Mouse (Mus musculus): ENCODE measurements around the gene Hes2. TPM values are rescaled to one million over a fixed set of nuclear protein-coding genes. Genes with fewer than 3 reads are reported as not detected.

The Hes2 gene
- not detected for polyA plus RNA-seq (2012; fragmentation: generic; extraction: Trizol)

DNA sequence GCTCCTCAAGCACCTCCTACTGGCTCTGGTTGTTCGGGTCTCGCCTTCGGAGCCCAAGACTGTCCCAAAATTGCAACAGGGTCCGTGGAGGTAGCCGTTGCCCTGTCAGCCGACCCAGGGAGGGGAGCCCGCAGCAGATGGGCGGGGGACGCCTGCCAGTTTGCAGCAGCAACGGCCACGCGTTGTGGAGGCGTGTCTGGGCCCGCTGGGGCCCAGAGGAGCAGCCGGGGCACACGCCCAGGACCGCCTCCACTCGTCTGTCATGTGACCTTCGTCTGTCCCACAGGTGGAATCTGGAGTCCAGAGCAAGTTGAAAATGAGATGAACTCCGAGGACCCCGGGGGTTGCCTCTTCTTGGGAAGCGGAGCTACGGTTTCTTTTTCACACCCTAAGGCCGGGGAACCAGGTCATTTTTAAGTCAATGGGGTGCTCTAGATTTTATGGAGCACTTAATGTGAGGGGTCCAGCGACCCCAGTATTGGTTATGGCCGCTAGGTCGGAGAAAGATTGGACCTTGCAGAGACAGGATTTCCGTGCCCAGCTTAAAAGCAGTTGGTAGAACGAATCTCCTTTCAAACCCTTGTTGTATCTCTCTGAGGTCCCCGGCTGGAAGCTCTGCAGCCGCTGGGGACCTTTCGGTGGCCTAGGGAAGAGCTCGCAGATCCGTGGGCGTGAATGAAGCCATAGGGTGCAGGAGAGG, at the start of gene Hes2:
Hes2 (plus strand) TSS at position 283 of the 700 bp plus-strand sequence.

DNA sequence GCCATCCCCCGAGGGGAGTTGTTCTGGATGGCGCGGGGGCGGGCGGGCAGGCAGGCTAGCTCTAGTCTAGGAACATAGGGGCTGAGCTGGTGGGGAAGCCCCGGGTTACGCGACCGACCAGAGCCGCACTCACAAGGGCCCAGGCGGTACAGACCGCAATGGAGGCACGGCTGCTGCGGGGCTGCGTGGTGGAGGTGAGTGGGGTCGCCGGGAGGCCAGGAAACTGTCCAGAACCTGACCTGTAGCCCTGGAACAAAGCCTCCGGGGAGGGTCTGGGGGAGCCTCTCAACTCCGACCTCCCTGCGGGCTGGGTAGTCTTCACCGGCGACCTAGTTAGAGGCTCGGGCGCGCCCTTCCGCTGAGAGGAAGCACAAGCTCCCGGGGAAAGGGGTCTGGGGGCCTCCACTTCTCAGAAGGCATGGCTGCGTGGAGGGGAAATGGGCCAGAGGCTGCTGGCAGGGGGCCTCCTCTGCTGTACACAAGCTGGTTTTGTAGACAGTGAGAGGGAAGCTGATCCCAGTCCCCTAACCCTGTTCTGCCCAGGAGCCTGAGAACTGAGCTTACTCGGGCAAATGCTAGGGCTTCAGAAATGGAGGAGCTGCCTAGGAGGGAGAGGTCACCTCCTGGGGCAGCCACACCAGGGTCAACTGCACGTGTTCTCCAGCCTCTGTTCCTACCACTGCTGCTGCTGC, 42.6 kb upstream of the Hes2 start, which contains the start of gene Tnfrsf25:
Tnfrsf25 (plus strand) TSS at position 14 of the 692 bp plus-strand sequence.

DNA sequence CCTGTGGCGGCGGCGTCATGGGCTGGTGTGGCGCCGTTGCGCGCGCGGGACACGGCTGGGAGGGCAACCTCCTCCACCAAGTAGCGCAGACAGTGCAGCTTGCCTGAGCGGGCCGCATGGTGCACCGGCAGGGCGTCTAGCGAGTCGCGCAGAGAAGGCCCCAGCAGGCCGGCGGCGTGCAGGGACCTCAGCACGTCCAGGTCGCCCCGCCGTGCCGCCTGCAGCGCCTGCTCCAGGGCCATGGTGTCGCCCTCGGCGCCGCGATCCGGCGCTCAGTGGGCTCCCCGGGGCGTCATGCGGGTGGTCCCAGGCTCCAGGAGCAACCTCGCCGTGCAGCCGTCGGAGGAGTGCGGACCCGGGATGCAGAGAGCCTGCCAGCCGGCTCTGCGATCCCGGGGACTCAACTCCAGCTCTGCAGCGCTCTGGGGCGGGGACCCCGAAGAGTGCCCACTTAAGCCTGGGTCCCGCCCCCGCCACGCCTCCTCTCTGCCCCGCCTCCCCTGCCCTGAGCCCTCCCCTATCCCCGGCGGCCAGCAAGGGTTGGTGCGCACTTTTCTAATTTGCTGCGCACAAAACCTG, 6.6 kb upstream of the Hes2 start, which contains the start of gene Espn:
Espn (minus strand) TSS at position 406 of the 579 bp plus-strand sequence.

DNA sequence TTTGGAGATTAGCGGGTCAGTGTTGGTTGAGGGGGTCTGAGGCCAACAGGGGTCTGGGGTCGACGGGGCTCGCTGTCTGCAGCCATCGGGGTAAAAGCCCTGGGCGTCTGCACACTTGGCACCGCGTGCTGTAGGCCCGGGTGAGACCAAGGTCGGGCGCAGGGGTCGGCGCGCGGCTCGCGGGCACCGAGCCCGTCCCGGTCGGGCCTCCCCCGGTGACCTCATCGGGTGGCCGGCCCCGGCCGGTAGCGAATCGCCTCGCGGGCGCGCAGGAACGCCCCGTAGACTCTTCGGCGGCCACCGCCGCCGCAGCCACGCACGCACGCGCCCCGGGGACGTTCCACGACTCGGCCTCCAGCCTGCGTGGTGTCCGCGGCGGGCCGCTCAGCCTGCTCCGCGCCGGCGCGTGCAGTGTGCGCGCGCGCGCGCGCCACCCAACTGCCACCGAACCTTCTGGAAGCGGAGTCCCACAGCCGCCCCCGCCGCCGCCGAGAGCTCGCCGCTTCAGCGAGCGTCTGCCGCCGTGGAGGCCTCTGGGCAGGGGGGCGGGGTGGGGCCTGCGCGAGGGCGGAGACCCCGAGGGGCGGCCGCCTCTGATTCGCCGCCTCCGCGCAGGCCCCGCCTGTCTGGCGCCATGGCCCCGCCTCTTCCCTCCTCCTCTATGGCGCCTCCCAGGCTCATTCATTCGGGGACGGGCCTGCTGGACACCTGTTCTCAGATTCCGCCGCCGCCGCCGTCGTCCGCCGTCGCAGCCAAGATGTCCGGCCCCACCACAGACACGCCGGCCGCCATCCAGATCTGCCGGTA, 19.1 kb downstream of the Hes2 start, which contains the start of gene Acot7:
Acot7 (plus strand) TSS at position 598 of the 807 bp plus-strand sequence.

Other genes with a start within 250 kb of the Hes2 start
- 10 to 100 TPM; 30.3 to 36.1 TPM for gene Dnajc11, start 225.2 kb upstream of the Hes2 start, polyA plus RNA-seq (2012; fragmentation: generic; extraction: Trizol)
- 10 to 100 TPM; 25.3 to 55.1 TPM for gene Thap3, start 169.9 kb upstream of the Hes2 start, polyA plus RNA-seq (2012; fragmentation: generic; extraction: Trizol)
- gene Phf13, start 162.6 kb upstream of the Hes2 start, polyA plus RNA-seq (2012; fragmentation: generic; extraction: Trizol), result 10 to 100 TPM in 1 of 2 experiments, 1 to 10 TPM in 1; 5.6 to 19.0 TPM
- 1 to 10 TPM; 4.6 to 7.4 TPM for gene Klhl21, start 150.1 kb upstream of the Hes2 start, polyA plus RNA-seq (2012; fragmentation: generic; extraction: Trizol)
- 1 to 10 TPM; 4.5 to 8.4 TPM for gene Zbtb48, start 131.2 kb upstream of the Hes2 start, polyA plus RNA-seq (2012; fragmentation: generic; extraction: Trizol)
- gene Tas1r1, start 120.3 kb upstream of the Hes2 start, polyA plus RNA-seq (2012; fragmentation: generic; extraction: Trizol), result under 1 TPM; 0.06 to 0.44 TPM
- 10 to 100 TPM; 10.1 to 10.4 TPM for gene Nol9, start 119.5 kb upstream of the Hes2 start, polyA plus RNA-seq (2012; fragmentation: generic; extraction: Trizol)
- gene Plekhg5, start 86.4 kb upstream of the Hes2 start, polyA plus RNA-seq (2012; fragmentation: generic; extraction: Trizol), result 10 to 100 TPM in 1 of 2 experiments, 1 to 10 TPM in 1; 3.5 to 37.6 TPM
- 1 to 10 TPM in 1 of 2 experiments, under 1 TPM in 1; 0.04 to 8.1 TPM for gene Tnfrsf25, start 42.9 kb upstream of the Hes2 start, polyA plus RNA-seq (2012; fragmentation: generic; extraction: Trizol)
- gene Espn, start 6.5 kb upstream of the Hes2 start, polyA plus RNA-seq (2012; fragmentation: generic; extraction: Trizol), result 1 to 10 TPM in 1 of 2 experiments, under 1 TPM in 1; 0.40 to 1.6 TPM
- 100 to 1,000 TPM; 212 to 321 TPM for gene Acot7, start 19.3 kb downstream of the Hes2 start, polyA plus RNA-seq (2012; fragmentation: generic; extraction: Trizol)
- under 1 TPM; 0.01 to 0.17 TPM for gene Gpr153, start 115.4 kb downstream of the Hes2 start, polyA plus RNA-seq (2012; fragmentation: generic; extraction: Trizol)
- under 1 TPM in 1 of 2 experiments, not detected in 1; 0.04 TPM for gene Hes3, start 132.8 kb downstream of the Hes2 start, polyA plus RNA-seq (2012; fragmentation: generic; extraction: Trizol)
- gene Icmt, start 138.4 kb downstream of the Hes2 start, polyA plus RNA-seq (2012; fragmentation: generic; extraction: Trizol), result 10 to 100 TPM in 1 of 2 experiments, 1 to 10 TPM in 1; 9.7 to 19.0 TPM
- gene Rnf207, start 160.1 kb downstream of the Hes2 start, polyA plus RNA-seq (2012; fragmentation: generic; extraction: Trizol), result 1 to 10 TPM in 1 of 2 experiments, not detected in 1; 1.9 TPM
- 1,000 to 10,000 TPM; 1,034 to 1,375 TPM for gene Rpl22, start 166.9 kb downstream of the Hes2 start, polyA plus RNA-seq (2012; fragmentation: generic; extraction: Trizol)
- gene Chd5, start 179.8 kb downstream of the Hes2 start, polyA plus RNA-seq (2012; fragmentation: generic; extraction: Trizol), result under 1 TPM; 0.29 to 0.83 TPM